Mouse (Mus musculus) limb, embryonic 15.5 days (tissue): ENCODE measurements around the gene Slc6a19. TPM values are rescaled to one million over a fixed set of nuclear protein-coding genes. Genes with fewer than 3 reads are reported as not detected.

Experiments
- ATAC-seq: fragments of 200-750 bp; cut with Nextera tagmentation; 2 replicates; pipeline ENCODE4 v1.8.0; 2017; ENCODE audit warnings: low read depth, moderate TSS enrichment; ENCODE audit not compliant: insufficient number of reproducible peaks, low FRiP score, low TSS enrichment
- H3K27ac ChIP-seq: fragments of 300-500 bp; sonication (generic); 2 replicates; pipeline ENCODE4 v1.5.1; 2015; ENCODE audit warnings: moderate library complexity, mild to moderate bottlenecking, inconsistent platforms
- H3K27me3 ChIP-seq: fragments of 300-500 bp; sonication (generic); 2 replicates; pipeline ENCODE4 v1.6.1; 2015; ENCODE audit warnings: inconsistent platforms
- H3K36me3 ChIP-seq: fragments of 300-500 bp; sonication (generic); 2 replicates; pipeline ENCODE4 v1.6.1; 2015; ENCODE audit warnings: inconsistent platforms
- H3K4me1 ChIP-seq: fragments of 300-500 bp; sonication (generic); 2 replicates; pipeline ENCODE4 v1.6.1; 2015; ENCODE audit warnings: inconsistent platforms
- H3K4me2 ChIP-seq: fragments of 300-500 bp; sonication (generic); 2 replicates; pipeline ENCODE4 v1.6.1; 2015; ENCODE audit warnings: mild to moderate bottlenecking, inconsistent platforms
- H3K4me3 ChIP-seq: fragments of 300-500 bp; sonication (generic); 2 replicates; pipeline ENCODE4 v1.5.1; 2015; ENCODE audit warnings: mild to moderate bottlenecking, inconsistent platforms
- H3K9ac ChIP-seq: fragments of 300-500 bp; sonication (generic); 2 replicates; pipeline ENCODE4 v1.6.1; 2015; ENCODE audit warnings: inconsistent platforms
- H3K9me3 ChIP-seq: fragments of 300-500 bp; sonication (generic); 2 replicates; pipeline ENCODE4 v1.6.1; 2016; ENCODE audit warnings: inconsistent platforms
- WGBS: fragments of 180-500 bp; shearing (Covaris S2); methylation state at CpG from one replicate; pipeline ENCODE4 v1.1.7; 2015; 5-methylcytosine and 5-hydroxymethylcytosine counted together
- polyA plus RNA-seq: library from polyadenylated mRNA; unstranded; fragments of >200 nt; fragmentation: Nextera tagmentation; extraction: Ambion mirVana; gene quantifications from 2 replicates; pipeline ENCODE4 v1.2.1, GENCODE M21; 2015

The Slc6a19 gene
- polyA plus RNA-seq, 1 experiment from 2014 or later = 1.5 TPM

DNA sequence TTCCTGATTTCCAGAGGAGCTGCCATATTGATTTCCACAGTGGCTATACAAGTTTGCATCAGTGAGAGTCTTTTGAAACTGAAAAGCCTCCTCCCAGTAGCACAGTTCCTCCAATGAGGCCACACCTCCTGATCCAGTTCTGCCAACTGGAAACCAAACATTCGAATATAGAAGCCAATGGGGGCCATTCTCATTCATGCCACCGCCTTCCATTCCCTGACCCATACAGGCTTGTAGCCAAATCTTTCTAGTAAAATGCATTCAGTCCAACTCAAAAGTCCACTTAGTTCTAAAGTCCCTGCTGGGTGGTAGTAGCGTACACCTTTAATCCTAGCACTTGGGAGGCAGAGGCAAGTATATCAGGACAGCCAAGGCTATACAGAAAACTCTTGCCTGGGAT lies 51.4 kb downstream of the Slc6a19 start:
- H3K36me3 ChIP-seq = peaks cover 12% of the 10 kb centered on the region
- ATAC-seq = no peak
- H3K9ac ChIP-seq = no peak overlapping the region
- no peaks in the 10 kb centered on the region for H3K9me3 ChIP-seq
- no peak overlapping the region for H3K4me3 ChIP-seq
- H3K4me1 ChIP-seq = no peaks in the 10 kb centered on the region
- no peak overlapping the region for H3K4me2 ChIP-seq
- no peaks in the 10 kb centered on the region for H3K27me3 ChIP-seq
- WGBS = 70% methylated on average over 3 of the region's 3 CpGs
- no peak overlapping the region for H3K27ac ChIP-seq

DNA sequence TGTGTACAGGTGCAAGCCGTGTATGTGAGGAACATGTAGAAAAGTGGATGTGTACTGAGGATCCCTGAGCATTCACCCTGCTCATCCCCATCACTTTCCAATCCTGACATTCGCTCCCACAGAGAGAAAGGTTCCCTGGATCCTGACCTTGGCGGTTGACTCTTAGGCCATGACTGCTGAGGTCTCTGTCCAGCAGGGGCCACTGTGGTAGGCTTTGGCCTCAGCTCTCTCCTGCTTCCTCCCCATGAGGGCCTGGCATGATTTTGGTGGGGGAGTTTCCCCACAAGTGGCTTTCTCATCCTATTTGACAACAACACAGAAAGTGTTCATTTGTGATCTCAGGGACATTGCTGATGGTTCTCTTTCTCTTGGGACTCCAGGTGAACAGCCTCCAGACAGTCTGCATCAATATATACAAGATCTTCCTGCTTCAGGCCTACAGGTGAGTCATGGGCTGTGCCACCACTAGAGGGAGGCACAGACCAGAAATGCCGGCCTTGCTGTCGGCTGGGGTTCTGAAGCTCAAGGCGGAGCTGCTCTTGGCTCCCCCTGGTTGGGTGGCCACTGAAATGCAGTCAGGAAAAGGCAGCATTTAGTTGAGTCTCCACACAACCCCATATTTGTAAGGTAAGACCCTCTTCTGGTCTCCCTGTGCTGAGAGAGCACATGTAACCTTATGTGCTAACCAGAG lies 58.1 kb downstream of the Slc6a19 start:
- Histone ChIP-seq H3K4me3 (no peak overlapping the region), H3K4me2 (no peak overlapping the region), H3K9me3 (no peaks in the 10 kb centered on the region), H3K27me3 (no peaks in the 10 kb centered on the region), H3K4me1 (no peaks in the 10 kb centered on the region), H3K9ac (no peak overlapping the region), H3K27ac (no peak overlapping the region), H3K36me3 (peaks cover 41% of the 10 kb centered on the region)
- ATAC-seq = no peak
- WGBS = 40% methylated on average over 6 of the region's 6 CpGs

DNA sequence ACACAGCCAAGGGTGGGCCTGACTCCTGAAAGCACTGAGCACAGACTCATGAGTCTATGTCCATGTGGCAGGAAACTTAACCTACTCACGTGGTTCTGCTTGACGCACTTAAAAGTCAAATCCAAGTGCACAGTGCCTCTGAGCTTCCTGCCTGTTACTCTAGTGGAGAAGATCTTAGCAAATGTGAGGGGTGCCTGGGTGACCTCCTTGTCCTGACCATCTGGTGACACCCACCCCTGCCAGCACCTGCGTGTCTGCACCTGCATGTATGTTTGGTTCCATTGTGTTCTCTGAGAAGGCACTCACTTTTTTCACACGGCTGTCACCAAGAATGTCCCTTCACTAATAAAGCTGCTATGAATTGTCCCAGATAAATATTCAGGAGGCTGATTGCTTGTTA lies 63.4 kb downstream of the Slc6a19 start:
- Histone ChIP-seq H3K4me2 (no peak overlapping the region), H3K9me3 (no peaks in the 10 kb centered on the region), H3K36me3 (peaks cover 22% of the 10 kb centered on the region), H3K27ac (no peak overlapping the region), H3K27me3 (no peaks in the 10 kb centered on the region), H3K4me3 (no peak overlapping the region), H3K4me1 (no peaks in the 10 kb centered on the region), H3K9ac (no peak overlapping the region)
- 84% methylated on average over 4 of the region's 4 CpGs for WGBS
- no peak for ATAC-seq

DNA sequence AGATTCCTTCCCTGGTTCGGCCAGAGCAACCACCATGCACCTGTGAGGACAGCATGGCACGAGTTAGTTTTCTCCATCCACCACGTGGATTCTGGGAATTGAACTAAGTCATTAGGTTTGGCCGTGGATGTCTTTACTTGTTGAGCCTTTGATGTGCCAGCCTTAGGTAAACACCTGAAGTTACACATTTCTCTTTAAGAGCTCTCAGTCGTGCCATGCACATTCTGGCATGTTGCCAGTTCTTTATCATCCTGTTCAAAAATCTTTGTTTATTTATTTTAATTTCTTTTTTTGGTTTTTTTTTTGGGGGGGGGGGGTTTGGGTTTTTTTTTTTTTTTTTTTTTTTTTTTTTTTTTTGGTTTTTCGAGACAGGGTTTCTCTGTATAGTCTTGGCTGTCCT lies 66.8 kb downstream of the Slc6a19 start:
- Histone ChIP-seq H3K4me1 (no peaks in the 10 kb centered on the region), H3K27ac (no peak overlapping the region), H3K9me3 (no peaks in the 10 kb centered on the region), H3K9ac (no peak overlapping the region), H3K36me3 (peaks cover 34% of the 10 kb centered on the region), H3K4me2 (no peak overlapping the region), H3K27me3 (no peaks in the 10 kb centered on the region), H3K4me3 (no peak overlapping the region)
- ATAC-seq = no peak
- WGBS = 73% methylated on average over 5 of the region's 6 CpGs

DNA sequence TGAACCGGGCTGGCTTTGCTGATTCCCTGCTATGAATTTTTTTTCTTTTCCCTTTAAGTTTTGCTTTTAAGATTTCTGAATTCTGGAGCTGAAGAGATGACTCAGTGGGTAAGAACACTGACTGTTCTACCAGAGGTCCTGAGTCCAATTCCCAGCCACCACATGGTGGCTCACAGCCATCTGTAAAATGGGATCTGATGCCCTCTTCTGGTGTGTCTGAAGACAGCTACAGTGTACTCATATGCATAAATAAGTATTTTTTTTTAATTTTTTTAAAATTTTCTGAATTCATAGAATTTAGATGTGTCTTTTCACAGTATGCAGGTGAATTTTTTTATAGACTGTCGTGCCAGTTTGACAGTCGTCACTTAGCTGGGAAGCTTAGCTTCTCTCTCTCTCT lies 72.8 kb downstream of the Slc6a19 start:
- no peak for ATAC-seq
- Histone ChIP-seq H3K9me3 (no peaks in the 10 kb centered on the region), H3K27me3 (no peaks in the 10 kb centered on the region), H3K27ac (no peak overlapping the region), H3K4me3 (no peak overlapping the region), H3K4me2 (no peak overlapping the region), H3K9ac (no peak overlapping the region), H3K36me3 (peaks cover 28% of the 10 kb centered on the region), H3K4me1 (peaks cover 23% of the 10 kb centered on the region)
- WGBS = 87% methylated on average over 3 of the region's 3 CpGs

Other genes with a start within 250 kb of the Slc6a19 start
- 29.2 and 33.2 TPM in 2 replicates for gene Lpcat1, start 237.7 kb downstream of the Slc6a19 start, polyA plus RNA-seq
- 0.08 and 0.10 TPM in 2 replicates for gene Slc6a3, start 168.1 kb downstream of the Slc6a19 start, polyA plus RNA-seq
- 128 and 137 TPM in 2 replicates for gene Clptm1l, start 100.9 kb downstream of the Slc6a19 start, polyA plus RNA-seq
- 4.0 and 4.8 TPM in 2 replicates for gene Tert, start 78.0 kb downstream of the Slc6a19 start, polyA plus RNA-seq
- 0.08 and 0.09 TPM in 2 replicates for gene Slc6a18, start 26.8 kb downstream of the Slc6a19 start, polyA plus RNA-seq
- 12.6 and 14.3 TPM in 2 replicates for gene Slc12a7, start 28.2 kb upstream of the Slc6a19 start, polyA plus RNA-seq
- gene Nkd2, start 142.8 kb upstream of the Slc6a19 start, polyA plus RNA-seq = 44.1 and 46.7 TPM in 2 replicates
- 28.6 and 30.0 TPM in 2 replicates for gene Trip13, start 232.9 kb upstream of the Slc6a19 start, polyA plus RNA-seq
- 50.8 and 50.9 TPM in 2 replicates for gene Brd9, start 232.9 kb upstream of the Slc6a19 start, polyA plus RNA-seq